Mouse (Mus musculus): ENCODE measurements around the gene Pcyt2. TPM values are rescaled to one million over a fixed set of nuclear protein-coding genes. Genes with fewer than 3 reads are reported as not detected.

Pcyt2 gene
- polyA plus RNA-seq, 1 experiment from 2014 or later = 167 TPM

GRCm38 (mm10) chr11:120575046-120575445 is 42.7 kb downstream of the Pcyt2 start:
- no peaks in the 10 kb centered on the region for H3K27me3 ChIP-seq
- no peak overlapping the region for H3K27ac ChIP-seq (replicated peaks)
- H3K9me3 ChIP-seq = no peaks in the 10 kb centered on the region
- H3K9ac ChIP-seq (replicated peaks) = no peak overlapping the region
- WGBS = 78% methylated on average over 2 of the region's 2 CpGs
- no peak for ATAC-seq (replicated peaks)
- H3K4me3 ChIP-seq = no peak overlapping the region
- H3K4me1 ChIP-seq = peaks cover 41% of the 10 kb centered on the region
- H3K4me2 ChIP-seq (replicated peaks) = no peak overlapping the region
- H3K36me3 ChIP-seq = peaks cover 38% of the 10 kb centered on the region

- H3K27ac ChIP-seq (replicated peaks) = no peak overlapping the region
- peak overlapping the region; percentile 82 for H3K9ac ChIP-seq (replicated peaks)
- no peak for ATAC-seq (replicated peaks)
- H3K4me1 ChIP-seq = peaks cover 33% of the 10 kb centered on the region
- peaks cover 39% of the 10 kb centered on the region for H3K36me3 ChIP-seq
- peak overlapping the region; percentile 69 for H3K4me3 ChIP-seq
- H3K27me3 ChIP-seq = no peaks in the 10 kb centered on the region
- WGBS = 41% methylated on average over 5 of the region's 5 CpGs
- H3K9me3 ChIP-seq = no peaks in the 10 kb centered on the region
- H3K4me2 ChIP-seq (replicated peaks) = peak overlapping the region; percentile 79
Measured at GRCm38 (mm10) chr11:120574278-120574600, 43.5 kb downstream of the Pcyt2 start.

GRCm38 (mm10) chr11:120573585-120574277 is 44.0 kb downstream of the Pcyt2 start:
- no peak for ATAC-seq (replicated peaks)
- Histone ChIP-seq H3K36me3 (peaks cover 35% of the 10 kb centered on the region), H3K4me1 (peaks cover 28% of the 10 kb centered on the region), H3K4me3 (peak overlapping the region; percentile 69), H3K27me3 (no peaks in the 10 kb centered on the region), H3K9me3 (no peaks in the 10 kb centered on the region), H3K4me2 (replicated peaks) (peak overlapping the region; percentile 79), H3K9ac (replicated peaks) (peak overlapping the region; percentile 82), H3K27ac (replicated peaks) (peak overlapping the region; percentile 90)
- under 1% methylated on average over 23 of the region's 23 CpGs for WGBS

- peaks cover 28% of the 10 kb centered on the region for H3K4me1 ChIP-seq
- H3K36me3 ChIP-seq = peaks cover 35% of the 10 kb centered on the region
- no peaks in the 10 kb centered on the region for H3K27me3 ChIP-seq
- peak within 1 kb of the TSS; percentile 90 for H3K27ac ChIP-seq (replicated peaks)
- no peaks in the 10 kb centered on the region for H3K9me3 ChIP-seq
- peak within 1 kb of the TSS; percentile 85 for H3K4me2 ChIP-seq (replicated peaks)
- under 1% methylated on average over 93 of the region's 94 CpGs for WGBS
- H3K4me3 ChIP-seq = peak within 1 kb of the TSS; percentile 69
- peak; percentile 97 for ATAC-seq (replicated peaks)
- H3K9ac ChIP-seq (replicated peaks) = peak within 1 kb of the TSS; percentile 82
Measured at GRCm38 (mm10) chr11:120572752-120573584, 44.8 kb downstream of the Pcyt2 start, which contains the start of gene P4hb. P4hb (minus strand) TSS chr11:120573253.

GRCm38 (mm10) chr11:120572417-120572751 is 45.4 kb downstream of the Pcyt2 start:
- WGBS = under 1% methylated on average over 22 of the region's 24 CpGs
- Histone ChIP-seq H3K27ac (replicated peaks) (peak overlapping the region; percentile 90), H3K9ac (replicated peaks) (peak overlapping the region; percentile 82), H3K9me3 (no peaks in the 10 kb centered on the region), H3K4me2 (replicated peaks) (peak overlapping the region; percentile 85), H3K4me1 (peaks cover 28% of the 10 kb centered on the region), H3K27me3 (no peaks in the 10 kb centered on the region), H3K36me3 (peaks cover 35% of the 10 kb centered on the region), H3K4me3 (peak overlapping the region; percentile 69)
- no peak; the same call in 1 of the 2 replicates for ATAC-seq (replicated peaks)

- Histone ChIP-seq H3K27ac (replicated peaks) (peak overlapping the region; percentile 90), H3K36me3 (peaks cover 38% of the 10 kb centered on the region), H3K4me2 (replicated peaks) (peak overlapping the region; percentile 85), H3K27me3 (no peaks in the 10 kb centered on the region), H3K9ac (replicated peaks) (peak overlapping the region; percentile 82), H3K4me1 (peaks cover 28% of the 10 kb centered on the region), H3K9me3 (no peaks in the 10 kb centered on the region), H3K4me3 (peak overlapping the region; percentile 69)
- WGBS = 16% methylated on average over 11 of the region's 11 CpGs
- ATAC-seq (replicated peaks) = no peak
Measured at GRCm38 (mm10) chr11:120571754-120572416, 45.9 kb downstream of the Pcyt2 start.

- Histone ChIP-seq H3K4me1 (peaks cover 28% of the 10 kb centered on the region), H3K9ac (replicated peaks) (no peak overlapping the region; the same call in 1 of the 2 replicates), H3K27me3 (no peaks in the 10 kb centered on the region), H3K9me3 (no peaks in the 10 kb centered on the region), H3K4me3 (peak overlapping the region; percentile 69; the same call in 1 of the 2 replicates), H3K36me3 (peaks cover 45% of the 10 kb centered on the region), H3K27ac (replicated peaks) (no peak overlapping the region), H3K4me2 (replicated peaks) (peak overlapping the region; percentile 85; the same call in 1 of the 2 replicates)
- ATAC-seq (replicated peaks) = no peak
- WGBS = 95% methylated on average over 3 of the region's 3 CpGs
Measured at GRCm38 (mm10) chr11:120571122-120571521, 46.6 kb downstream of the Pcyt2 start.

- Histone ChIP-seq H3K4me2 (replicated peaks) (no peak overlapping the region), H3K27ac (replicated peaks) (no peak overlapping the region), H3K36me3 (peaks cover 70% of the 10 kb centered on the region), H3K4me3 (no peak overlapping the region), H3K27me3 (no peaks in the 10 kb centered on the region), H3K9ac (replicated peaks) (no peak overlapping the region), H3K9me3 (no peaks in the 10 kb centered on the region), H3K4me1 (peaks cover 17% of the 10 kb centered on the region)
- no peak for ATAC-seq (replicated peaks)
- 93% methylated on average over 6 of the region's 6 CpGs for WGBS
Measured at GRCm38 (mm10) chr11:120568324-120568723, 49.4 kb downstream of the Pcyt2 start.

GRCm38 (mm10) chr11:120565114-120565513 is 52.6 kb downstream of the Pcyt2 start:
- no peak overlapping the region for H3K27ac ChIP-seq (replicated peaks)
- H3K9ac ChIP-seq (replicated peaks) = no peak overlapping the region
- no peak overlapping the region for H3K4me2 ChIP-seq (replicated peaks)
- H3K9me3 ChIP-seq = no peaks in the 10 kb centered on the region
- no peaks in the 10 kb centered on the region for H3K4me1 ChIP-seq
- H3K27me3 ChIP-seq = no peaks in the 10 kb centered on the region
- ATAC-seq (replicated peaks) = no peak
- 87% methylated on average over 9 of the region's 9 CpGs for WGBS
- H3K36me3 ChIP-seq = peaks cover 90% of the 10 kb centered on the region
- no peak overlapping the region for H3K4me3 ChIP-seq

- Histone ChIP-seq H3K4me1 (no peaks in the 10 kb centered on the region), H3K27me3 (no peaks in the 10 kb centered on the region), H3K4me3 (no peak overlapping the region), H3K27ac (replicated peaks) (no peak overlapping the region), H3K36me3 (peaks cover 92% of the 10 kb centered on the region), H3K9me3 (no peaks in the 10 kb centered on the region), H3K9ac (replicated peaks) (no peak overlapping the region), H3K4me2 (replicated peaks) (no peak overlapping the region)
- ATAC-seq (replicated peaks) = no peak
- WGBS = 98% methylated on average over 13 of the region's 13 CpGs
Measured at GRCm38 (mm10) chr11:120562949-120563348, 54.8 kb downstream of the Pcyt2 start.

- no peak for ATAC-seq (replicated peaks)
- Histone ChIP-seq H3K4me2 (replicated peaks) (no peak overlapping the region), H3K9ac (replicated peaks) (no peak overlapping the region), H3K36me3 (peaks cover 73% of the 10 kb centered on the region), H3K27ac (replicated peaks) (no peak overlapping the region), H3K4me3 (no peak overlapping the region), H3K9me3 (no peaks in the 10 kb centered on the region), H3K27me3 (no peaks in the 10 kb centered on the region), H3K4me1 (no peaks in the 10 kb centered on the region)
- 95% methylated on average over 13 of the region's 13 CpGs for WGBS
Measured at GRCm38 (mm10) chr11:120560952-120561728, 56.6 kb downstream of the Pcyt2 start.

All from forebrain, embryonic 15.5 days (tissue).